Mouse (Mus musculus) kidney, postnatal 0 days (tissue): ENCODE measurements around the gene Srsf3. TPM values are rescaled to one million over a fixed set of nuclear protein-coding genes. Genes with fewer than 3 reads are reported as not detected.
A peak's percentile ranks its signal among the peaks of the same experiment; 100 is the strongest.

Source experiments
- ATAC-seq: fragments of 200-750 bp; cut with Nextera tagmentation; replicated peaks from 2 replicates; pipeline ENCODE4 v1.8.0; 2017; ENCODE audit warnings: low read depth, moderate number of reproducible peaks, moderate TSS enrichment, moderate library complexity; ENCODE audit not compliant: low FRiP score
- DNase-seq: peaks from one replicate; pipeline ENCODE4 v3.0.0-alpha.2; 2016; ENCODE audit warnings: low spot score
- H3K27ac ChIP-seq: fragments of 300-500 bp; sonication (generic); 2 replicates; pipeline ENCODE4 v1.5.1; 2014; ENCODE audit warnings: mild to moderate bottlenecking
- H3K27me3 ChIP-seq: fragments of 300-500 bp; sonication (generic); 2 replicates; pipeline ENCODE4 v1.6.1; 2014; ENCODE audit warnings: low read length, mixed read lengths; ENCODE audit not compliant: insufficient read depth
- H3K36me3 ChIP-seq: fragments of 300-500 bp; sonication (generic); 2 replicates; pipeline ENCODE4 v1.6.1; 2014; ENCODE audit warnings: low read length, mixed read lengths; ENCODE audit not compliant: insufficient read depth
- H3K4me1 ChIP-seq: fragments of 300-500 bp; sonication (generic); replicated peaks from 2 replicates; pipeline ENCODE4 v1.6.1; 2014; ENCODE audit warnings: antibody characterized with exemption, low read length, mixed read lengths; ENCODE audit not compliant: insufficient read depth
- H3K4me2 ChIP-seq: fragments of 300-500 bp; sonication (generic); 2 replicates; pipeline ENCODE4 v1.6.1; 2014; ENCODE audit warnings: mild to moderate bottlenecking, low read length, moderate library complexity, mixed read lengths
- H3K4me3 ChIP-seq: fragments of 300-500 bp; sonication (generic); replicated peaks from 2 replicates; pipeline ENCODE4 v1.5.1; 2014; ENCODE audit warnings: low read depth, low read length
- H3K9ac ChIP-seq: fragments of 300-500 bp; sonication (generic); 2 replicates; pipeline ENCODE4 v1.6.1; 2014; ENCODE audit warnings: low read depth, low read length
- H3K9me3 ChIP-seq: fragments of 300-500 bp; sonication (generic); replicated peaks from 2 replicates; pipeline ENCODE4 v1.6.1; 2016; ENCODE audit warnings: low read length, inconsistent platforms, mixed read lengths
- CTCF ChIP-seq: IDR thresholded peaks from 2 replicates; pipeline ENCODE4 v1.5.1; 2016; ENCODE audit warnings: antibody characterized with exemption, low read depth, mild to moderate bottlenecking, moderate library complexity
- WGBS: fragments of 180-500 bp; shearing (Covaris S2); extraction: QIAGEN DNeasy Blood & Tissue Kit; methylation state at CpG from one replicate; pipeline ENCODE4 v1.1.7; 2014; 5-methylcytosine and 5-hydroxymethylcytosine counted together
- polyA plus RNA-seq: library from polyadenylated mRNA; unstranded; fragments of >200 nt; fragmentation: Nextera tagmentation; extraction: Ambion mirVana; gene quantifications from 2 replicates; pipeline ENCODE4 v1.2.1, GENCODE M21; 2015

Gene Srsf3
- polyA plus RNA-seq, 1 experiment from 2014 or later, result 456 TPM

DNA sequence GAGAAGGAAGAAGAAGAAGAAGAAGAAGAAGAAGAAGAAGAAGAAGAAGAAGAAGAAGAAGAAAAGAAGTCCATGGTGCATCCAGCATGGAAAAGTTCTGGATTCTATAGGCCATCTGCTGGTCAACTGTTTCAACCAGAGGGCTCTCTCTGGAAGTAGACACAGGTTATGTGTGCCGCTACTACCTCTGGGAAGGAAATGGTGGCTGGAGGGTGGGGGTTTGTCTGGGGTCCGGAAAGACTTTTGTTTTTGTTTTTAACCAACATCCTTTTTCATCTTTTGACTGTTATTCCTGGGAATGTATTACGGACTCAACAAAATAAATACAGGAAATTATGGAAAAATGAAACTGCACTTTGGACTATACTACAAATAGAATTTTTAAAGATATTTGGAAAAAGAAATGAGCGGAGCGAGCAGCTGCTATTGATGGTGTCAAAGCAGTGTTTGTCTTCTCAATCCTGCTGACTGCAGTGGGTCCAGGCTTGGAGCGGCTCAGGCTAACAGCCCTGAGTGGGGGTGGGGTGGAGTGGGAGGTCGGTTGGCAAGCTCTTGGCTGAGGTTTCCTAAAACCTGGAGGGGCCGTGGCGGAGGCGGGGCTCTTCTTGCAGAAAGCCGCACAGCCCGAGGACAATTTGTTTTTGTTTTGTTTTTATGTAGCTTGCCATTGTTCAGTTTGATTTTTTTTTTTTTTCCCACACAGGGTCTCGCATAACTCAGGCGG lies 45.5 kb downstream of the Srsf3 start:
- H3K4me2 ChIP-seq, result peak overlapping the region; percentile 62
- 19% methylated on average over 14 of the region's 14 CpGs for WGBS
- no peak overlapping the region for H3K27ac ChIP-seq
- ATAC-seq (no peak), DNase-seq (peak; percentile 56)
- H3K27me3 ChIP-seq, result no peaks in the 10 kb centered on the region
- no peaks in the 10 kb centered on the region for H3K9me3 ChIP-seq
- no peak for TF ChIP-seq CTCF
- H3K4me3 ChIP-seq, result peak overlapping the region; percentile 30
- H3K36me3 ChIP-seq, result no peaks in the 10 kb centered on the region
- 0 out of 2 replicates have a peak overlapping the region, but pooled peaks have one; percentile 27 for H3K9ac ChIP-seq
- peaks cover 10% of the 10 kb centered on the region for H3K4me1 ChIP-seq

DNA sequence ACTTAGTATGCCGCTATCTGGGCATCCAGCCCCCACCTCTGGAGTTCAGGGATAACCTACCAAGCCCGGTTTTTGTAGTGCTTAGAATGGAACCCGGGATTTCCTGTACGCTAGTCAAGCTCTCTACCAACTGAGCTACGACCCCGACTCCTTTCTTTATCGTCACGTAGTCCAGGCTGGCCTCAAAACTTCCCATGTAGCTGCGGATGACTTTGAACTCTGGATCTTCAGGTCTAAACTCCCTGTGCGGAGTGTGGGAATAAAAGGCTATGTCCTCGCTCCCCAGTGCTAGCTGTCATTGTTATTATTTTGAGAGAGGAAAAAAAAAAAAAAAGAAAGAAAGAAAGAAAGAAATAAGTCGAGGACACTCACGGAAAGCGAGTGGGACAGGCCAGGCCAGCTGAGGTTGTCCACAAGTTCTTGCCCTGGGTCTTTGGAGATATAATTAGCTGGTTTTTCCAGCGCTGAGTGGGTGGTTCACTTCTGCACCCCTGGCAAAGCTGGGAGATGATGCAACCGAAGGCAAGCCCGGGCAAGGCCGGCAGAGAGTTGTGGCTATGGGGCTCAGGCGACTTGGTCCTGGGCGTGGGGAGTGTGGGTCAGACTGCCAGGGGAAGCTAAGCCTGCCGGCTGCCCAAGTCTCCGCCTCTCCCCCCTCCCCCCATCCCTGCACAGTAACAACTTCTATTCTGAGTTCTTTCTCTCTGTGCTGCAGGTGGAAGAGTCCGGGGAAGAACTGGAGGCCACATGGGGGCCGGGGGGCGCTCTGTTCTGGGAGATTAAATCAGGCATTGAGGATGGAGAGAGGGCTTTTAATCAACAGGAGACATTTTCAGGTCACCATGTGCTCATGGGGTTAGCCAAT lies 46.3 kb downstream of the Srsf3 start:
- H3K9ac ChIP-seq, result 0 out of 2 replicates have a peak overlapping the region, but pooled peaks have one; percentile 27
- no peak for ATAC-seq
- no peak for DNase-seq

DNA sequence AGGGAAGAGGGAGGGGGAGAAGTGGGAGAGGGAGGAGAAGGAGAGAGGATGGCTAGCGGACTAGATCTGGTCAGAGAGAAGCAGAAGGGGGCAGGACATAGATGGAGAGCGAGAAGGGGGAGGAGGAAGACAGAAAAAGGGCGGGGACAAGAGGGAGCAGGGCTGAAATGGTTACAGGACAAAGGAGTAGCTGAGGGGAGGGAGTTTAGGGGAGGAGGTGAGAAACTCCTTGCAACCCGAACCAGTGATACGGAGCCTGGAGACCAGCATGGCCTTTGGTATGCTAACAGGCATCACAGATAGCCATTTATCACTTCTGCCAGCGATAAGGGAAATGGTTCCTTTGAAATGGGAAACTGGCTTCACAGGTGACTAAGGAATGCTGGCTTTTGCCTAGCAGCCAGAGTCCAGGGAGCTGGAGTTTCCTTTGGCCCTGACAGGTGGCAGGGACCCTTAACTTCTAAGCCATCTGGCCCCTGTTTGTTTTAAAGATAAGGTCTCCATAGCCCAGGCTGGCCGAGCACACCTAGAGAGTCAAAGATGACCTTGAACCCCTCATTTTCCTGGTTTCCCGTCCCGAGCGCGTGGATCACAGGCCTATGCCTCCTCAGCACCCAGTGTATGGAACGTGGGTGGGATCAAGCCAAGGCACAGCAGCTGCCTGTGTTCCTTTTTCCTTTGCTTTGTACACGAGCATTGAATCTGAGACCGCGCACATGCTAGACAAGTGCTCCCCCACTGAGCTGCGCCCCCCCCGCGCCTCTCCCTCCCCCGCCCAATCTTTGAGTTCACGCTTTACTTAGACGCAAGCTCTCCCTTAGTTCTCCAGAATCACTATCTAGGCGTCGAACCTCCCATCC lies 48.6 kb downstream of the Srsf3 start:
- H3K4me3 ChIP-seq, result no peak overlapping the region
- H3K36me3 ChIP-seq, result no peaks in the 10 kb centered on the region
- ATAC-seq (no peak), DNase-seq (peak; percentile 75)
- H3K9me3 ChIP-seq, result no peaks in the 10 kb centered on the region
- TF ChIP-seq CTCF, result no peak
- H3K27me3 ChIP-seq, result no peaks in the 10 kb centered on the region
- peaks cover 8% of the 10 kb centered on the region for H3K4me1 ChIP-seq
- H3K9ac ChIP-seq, result no peak overlapping the region
- H3K27ac ChIP-seq, result no peak overlapping the region
- peak overlapping the region; percentile 23; the same call in 1 of the 2 replicates for H3K4me2 ChIP-seq
- 11% methylated on average over 23 of the region's 23 CpGs for WGBS

More for the DNA sequence above, 46.3 kb downstream of the Srsf3 start:
- H3K4me2 ChIP-seq, result peak overlapping the region; percentile 62
- H3K4me1 ChIP-seq, result peaks cover 8% of the 10 kb centered on the region
- H3K36me3 ChIP-seq, result no peaks in the 10 kb centered on the region
- peak overlapping the region; percentile 30 for H3K4me3 ChIP-seq
- H3K9me3 ChIP-seq, result no peaks in the 10 kb centered on the region
- no peaks in the 10 kb centered on the region for H3K27me3 ChIP-seq
- 12% methylated on average over 25 of the region's 25 CpGs for WGBS
- TF ChIP-seq CTCF, result no peak
- no peak overlapping the region for H3K27ac ChIP-seq

DNA sequence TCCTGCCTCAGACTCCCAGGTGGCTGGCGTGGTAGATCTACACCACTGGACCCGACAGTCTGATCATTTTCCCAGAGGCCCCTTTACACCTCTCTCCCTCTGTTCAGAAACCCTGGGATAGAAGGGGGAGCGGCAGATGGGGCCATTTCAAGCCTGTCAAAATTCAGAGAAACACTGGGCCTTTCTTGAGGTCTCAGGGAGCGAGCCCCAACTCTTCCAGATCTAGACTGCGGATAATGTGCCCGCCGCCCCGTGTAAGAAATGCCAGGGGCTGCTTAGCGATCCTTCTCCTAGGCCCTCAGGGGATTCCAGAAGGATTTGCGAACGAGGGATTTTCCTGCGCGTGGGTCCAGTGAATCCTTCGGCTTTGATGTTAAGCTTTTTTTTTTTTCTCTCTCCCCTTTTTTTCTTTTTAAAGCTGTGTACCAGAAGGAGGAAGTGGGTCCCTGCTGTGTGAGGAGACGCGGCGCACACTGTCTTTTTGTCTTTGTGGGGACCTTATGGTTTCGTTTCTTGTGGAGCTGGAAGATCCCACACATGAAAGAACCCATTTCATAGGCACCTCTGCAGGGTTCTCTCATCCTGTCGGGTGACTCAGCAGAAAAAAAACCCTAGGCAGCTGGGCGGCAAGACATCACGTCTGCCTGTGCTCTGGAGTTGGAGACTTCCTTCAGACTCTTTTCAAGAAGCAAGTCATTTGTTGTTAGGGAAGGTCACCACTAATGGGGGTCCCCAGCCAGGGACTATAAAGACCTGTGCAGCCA lies 49.4 kb downstream of the Srsf3 start:
- WGBS, result 18% methylated on average over 21 of the region's 21 CpGs
- no peaks in the 10 kb centered on the region for H3K27me3 ChIP-seq
- H3K36me3 ChIP-seq, result no peaks in the 10 kb centered on the region
- DNase-seq (no peak), ATAC-seq (no peak)
- no peak for TF ChIP-seq CTCF
- H3K9me3 ChIP-seq, result no peaks in the 10 kb centered on the region
- no peak overlapping the region for H3K27ac ChIP-seq
- peaks cover 8% of the 10 kb centered on the region for H3K4me1 ChIP-seq
- peak overlapping the region; percentile 23 for H3K4me2 ChIP-seq
- H3K4me3 ChIP-seq, result peak overlapping the region; percentile 13; the same call in 1 of the 2 replicates
- H3K9ac ChIP-seq, result no peak overlapping the region

DNA sequence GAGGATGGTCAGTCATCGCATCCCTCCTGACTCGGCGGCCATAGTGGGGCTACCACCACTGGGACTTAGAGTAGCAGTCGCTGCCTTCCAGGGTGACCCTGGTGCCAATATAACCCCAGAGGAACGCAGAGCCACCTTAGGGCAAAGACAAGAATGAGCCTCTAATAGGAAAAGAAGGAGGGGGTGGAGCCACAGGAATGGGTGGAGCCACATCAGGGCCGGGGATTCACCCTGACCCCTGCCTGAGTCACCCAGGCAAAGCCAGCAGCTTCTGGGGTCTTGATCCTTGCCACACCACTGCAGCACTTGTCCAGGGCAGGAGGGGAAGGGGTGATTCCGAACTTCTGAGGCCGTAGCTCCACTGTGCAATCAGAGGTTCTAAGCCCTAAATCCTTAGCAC lies 51.2 kb downstream of the Srsf3 start:
- WGBS, result 90% methylated on average over 8 of the region's 8 CpGs

More for the DNA sequence above, 51.2 kb downstream of the Srsf3 start:
- H3K9ac ChIP-seq, result no peak overlapping the region
- H3K9me3 ChIP-seq, result no peaks in the 10 kb centered on the region
- no peaks in the 10 kb centered on the region for H3K27me3 ChIP-seq
- H3K4me2 ChIP-seq, result no peak overlapping the region
- no peak overlapping the region for H3K4me3 ChIP-seq
- TF ChIP-seq CTCF, result no peak
- no peak for ATAC-seq
- no peaks in the 10 kb centered on the region for H3K36me3 ChIP-seq
- DNase-seq, result no peak
- H3K27ac ChIP-seq, result no peak overlapping the region
- peaks cover 2% of the 10 kb centered on the region for H3K4me1 ChIP-seq
